ENCODE assay signal across 22 mouse cellular contexts in the genomic region with DNA sequence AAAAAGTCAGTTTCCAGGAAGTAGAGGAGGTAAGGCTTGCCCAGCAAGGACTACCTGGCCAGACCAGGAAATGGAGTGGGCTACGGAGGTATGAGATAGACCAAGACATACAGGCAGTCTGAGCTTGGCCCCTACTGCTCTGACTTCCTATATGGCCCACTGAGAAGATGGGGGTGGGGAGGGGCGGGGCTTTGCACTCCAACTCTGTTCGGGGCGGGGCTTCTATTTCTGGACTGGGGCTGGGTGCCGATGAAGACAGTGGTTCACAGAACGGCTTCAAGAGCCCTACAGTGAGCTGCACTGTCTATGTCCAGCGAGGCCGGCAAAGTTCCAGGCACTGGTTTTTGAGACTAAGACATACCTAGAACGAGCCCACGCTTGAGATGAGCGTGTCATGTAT. TPM values are rescaled to one million over a fixed set of nuclear protein-coding genes. Genes with fewer than 3 reads are reported as not detected.
DNase-seq lines count a peak whose midpoint lies in the region; ATAC-seq and TF ChIP-seq lines count a peak whose summit lies in the region.
"Had no signal": no experiment of that assay in that cellular context is flagged by ENCODE, and none has a peak within 500 bp of the region (broad histone marks: within the 10 kb centered on the region; RNA-seq: fewer than 3 reads in every experiment).

No protein-coding gene starts in this region.

- TF ChIP-seq CTCF in MEL (IDR thresholded peaks at IDR 0.05 in 2 of 3, conservative IDR thresholded peaks at IDR 0.05 in 1 of 3; ENCODE audit: control insufficient read depth in 1 of 3, insufficient read depth in 1 of 3, low read depth in 2 of 3, low read length in 3 of 3, poor library complexity in 1 of 3, severe bottlenecking in 1 of 3) = no peak

- no peaks in the 10 kb centered on the region for H3K9me3 ChIP-seq in heart, embryonic 10.5 days
- H3K9me3 ChIP-seq in intestine, embryonic 15.5 days = no peaks in the 10 kb centered on the region
- H3K9me3 ChIP-seq in intestine, embryonic 16.5 days (ENCODE audit: control insufficient read depth, low read length) = no peaks in the 10 kb centered on the region
- no peaks in the 10 kb centered on the region for H3K9me3 ChIP-seq in MEL (replicated peaks; ENCODE audit: insufficient read depth, low read length)
- H3K9me3 ChIP-seq: limb, embryonic 15.5 days had no signal

- no peak overlapping the region for H3K4me2 ChIP-seq in intestine, embryonic 15.5 days (replicated peaks)
- no peak overlapping the region for H3K4me2 ChIP-seq in intestine, embryonic 16.5 days (ENCODE audit: low read depth, low read length)
- H3K4me2 ChIP-seq: limb, embryonic 15.5 days had no signal

- TF ChIP-seq EP300 in MEL (IDR thresholded peaks at IDR 0.05; ENCODE audit: low read depth in 1 of 2, low read length in 2 of 2) = no peak

- peak overlapping the region; percentile 76 for H3K27ac ChIP-seq in heart, embryonic 10.5 days
- H3K27ac ChIP-seq in intestine, embryonic 15.5 days = no peak overlapping the region
- H3K27ac ChIP-seq in intestine, embryonic 16.5 days (ENCODE audit: low read length) = no peak overlapping the region
- H3K27ac ChIP-seq in MEL (ENCODE audit: control insufficient read depth, low read depth, low read length) = no peak overlapping the region
- H3K27ac ChIP-seq: limb, embryonic 15.5 days had no signal

- no peak for TF ChIP-seq POLR2A in MEL (IDR thresholded peaks at IDR 0.05; ENCODE audit: control insufficient read depth in 1 of 2, insufficient read depth in 1 of 2, low read depth in 1 of 2, low read length in 2 of 2, poor library complexity in 1 of 2)

- 51% methylated on average over 11 of the region's 11 CpGs for WGBS in heart, embryonic 10.5 days
- 74% methylated on average over 11 of the region's 11 CpGs for WGBS in intestine, embryonic 15.5 days
- WGBS in intestine, embryonic 16.5 days = 75% methylated on average over 11 of the region's 11 CpGs

- no peak overlapping the region for H3K9ac ChIP-seq in intestine, embryonic 15.5 days
- H3K9ac ChIP-seq in intestine, embryonic 16.5 days (ENCODE audit: low read depth, low read length) = no peak overlapping the region
- no peak overlapping the region for H3K9ac ChIP-seq in MEL (ENCODE audit: control insufficient read depth, low read depth, low read length, poor library complexity, severe bottlenecking)
- H3K9ac ChIP-seq: limb, embryonic 15.5 days had no signal

- H3K4me1 ChIP-seq in heart, embryonic 10.5 days = peaks cover 76% of the 10 kb centered on the region
- peaks cover 12% of the 10 kb centered on the region for H3K4me1 ChIP-seq in intestine, embryonic 15.5 days (replicated peaks)
- H3K4me1 ChIP-seq in intestine, embryonic 16.5 days (ENCODE audit: control insufficient read depth, insufficient read depth, low read length) = peaks cover 14% of the 10 kb centered on the region
- H3K4me1 ChIP-seq in MEL (ENCODE audit: control insufficient read depth in 1 of 2, insufficient read depth in 2 of 2, low read length in 2 of 2) = peaks cover 0 to under 1% of the 10 kb centered on the region in 2 experiments; a peak in 1 of 4 replicates

- peak; percentile 28; the same call in 1 of the 2 replicates for ATAC-seq in intestine, embryonic 15.5 days
- ATAC-seq in intestine, embryonic 16.5 days = no peak

- H3K36me3 ChIP-seq in heart, embryonic 10.5 days = no peaks in the 10 kb centered on the region
- H3K36me3 ChIP-seq in intestine, embryonic 15.5 days = no peaks in the 10 kb centered on the region
- no peaks in the 10 kb centered on the region for H3K36me3 ChIP-seq in intestine, embryonic 16.5 days (ENCODE audit: control insufficient read depth, insufficient read depth, low read length)
- no peaks in the 10 kb centered on the region for H3K36me3 ChIP-seq in MEL (ENCODE audit: control insufficient read depth in 1 of 2, insufficient read depth in 2 of 2, low read length in 2 of 2)
- no peaks in the 10 kb centered on the region for H3K36me3 ChIP-seq in splenic B cell, adult 2 months (ENCODE audit: control insufficient read depth, insufficient read depth, low read length, poor library complexity, severe bottlenecking)
- H3K36me3 ChIP-seq: G1E; limb, embryonic 15.5 days had no signal

- intact Hi-C loops in gastrocnemius, postnatal 36 days (cut with DNase I) = no loop called here

- DNase-seq in heart, embryonic 10.5 days (ENCODE audit: low spot score) = peak; percentile 86
- DNase-seq in heart, postnatal 4 days = no peak
- DNase-seq in MEL (ENCODE audit: low read depth, low spot score) = peak; percentile 19
- DNase-seq in splenic B cell, adult 2 months (ENCODE audit: low read depth, low spot score) = peak; percentile 8
- DNase-seq in gastrocnemius, postnatal 36 days = no peak
- DNase-seq: adrenal gland, postnatal 10 days; cerebellum, adult 2 months; gastrocnemius, postnatal 10 days; kidney, adult 11 months; kidney, postnatal 25 days; layer of hippocampus, adult 9-11 months; lung, postnatal 14 days; right cerebral cortex, adult 18-20 months; thymus, postnatal 14 days had no signal

- H3K4me3 ChIP-seq in heart, embryonic 10.5 days = no peak overlapping the region
- no peak overlapping the region for H3K4me3 ChIP-seq in intestine, embryonic 15.5 days (replicated peaks)
- H3K4me3 ChIP-seq in intestine, embryonic 16.5 days (ENCODE audit: low read length) = no peak overlapping the region
- H3K4me3 ChIP-seq in MEL (ENCODE audit: control insufficient read depth in 1 of 2, insufficient read depth in 1 of 2, low read depth in 2 of 2, low read length in 2 of 2) = no peak overlapping the region
- H3K4me3 ChIP-seq: limb, embryonic 15.5 days had no signal

- TF ChIP-seq RAD21 in MEL (IDR thresholded peaks at IDR 0.05; ENCODE audit: low read depth, low read length) = no peak

- no peaks in the 10 kb centered on the region for H3K27me3 ChIP-seq in heart, embryonic 10.5 days (ENCODE audit: insufficient read depth, poor library complexity, severe bottlenecking)
- H3K27me3 ChIP-seq in intestine, embryonic 15.5 days (replicated peaks) = no peaks in the 10 kb centered on the region
- H3K27me3 ChIP-seq in intestine, embryonic 16.5 days (replicated peaks; ENCODE audit: control insufficient read depth, insufficient read depth, low read length) = no peaks in the 10 kb centered on the region
- no peaks in the 10 kb centered on the region; a peak in 1 of 4 replicates for H3K27me3 ChIP-seq in MEL (ENCODE audit: control insufficient read depth in 1 of 2, insufficient read depth in 2 of 2, low read length in 2 of 2)
- H3K27me3 ChIP-seq in splenic B cell, adult 2 months (ENCODE audit: control insufficient read depth, insufficient read depth, low read length, poor library complexity, severe bottlenecking) = no peaks in the 10 kb centered on the region
- H3K27me3 ChIP-seq: limb, embryonic 15.5 days had no signal

- H3K79me2 ChIP-seq in MEL (ENCODE audit: control insufficient read depth, insufficient read depth, low read length, poor library complexity) = no peaks in the 10 kb centered on the region

TF ChIP-seq in MEL, 35 proteins besides CTCF, POLR2A, EP300 and RAD21:
- TF ChIP-seq USF1 (IDR thresholded peaks at IDR 0.05; ENCODE audit: low read depth, low read length) = no peak
- no peak for TF ChIP-seq MYC (IDR thresholded peaks at IDR 0.05; ENCODE audit: low read depth, low read length)
- TF ChIP-seq NELFE (IDR thresholded peaks at IDR 0.05; ENCODE audit: low read depth, low read length) = no peak
- no peak for TF ChIP-seq ZMIZ1 (IDR thresholded peaks at IDR 0.05; ENCODE audit: low read depth, low read length)

RNA-seq across cellular contexts. Expression of gene 1700122O11Rik, which starts 27.8 kb away (rescaled TPM):
- not detected in 2 replicates for polyA plus RNA-seq in heart, embryonic 10.5 days (2016; fragmentation: Nextera tagmentation; extraction: Ambion mirVana)
- not detected for total RNA-seq in heart, postnatal 4 days (2021)
- polyA plus RNA-seq in intestine, embryonic 15.5 days (2015; fragmentation: Nextera tagmentation; extraction: Ambion mirVana) = not detected in 2 replicates
- not detected in 2 replicates for polyA plus RNA-seq in intestine, embryonic 16.5 days (2015; fragmentation: Nextera tagmentation; extraction: Ambion mirVana)
- not detected in 2 replicates for total RNA-seq in MEL (2012; rRNA removed)
- polyA plus RNA-seq in MEL (2012; ENCODE audit: insufficient read depth in 1 of 2, insufficient read length in 2 of 2, low read depth in 1 of 2, low replicate concordance in 2 of 2, missing spikeins in 1 of 2) = not detected
- not detected for total RNA-seq in gastrocnemius, postnatal 36 days (2021)
- total RNA-seq: adrenal gland, postnatal 10 days; G1E; gastrocnemius, postnatal 10 days; hematopoietic stem cell, adult 5-6 weeks; left cerebral cortex, postnatal 10 days; megakaryocyte-erythroid progenitor cell, adult 5-6 weeks had no signal
- polyA plus RNA-seq: cerebellum, adult 2 months; G1E; limb, embryonic 15.5 days; stomach, embryonic 16.5 days had no signal

Comparison
In these comparisons a context has a peak if more than half of its experiments do, and no peak if none do; other contexts are left out.
1. DNase-seq: peak in heart, embryonic 10.5 days (single experiment), MEL (single experiment) and splenic B cell, adult 2 months (single experiment); none in heart, postnatal 4 days (single experiment) and gastrocnemius, postnatal 36 days (0 of 2).